Mouse (Mus musculus): Measurements from ENCODE around the gene Crybb3.

GRCm38 (mm10) chr5:113031201-113031754 lies 50.1 kb downstream of the Crybb3 start:
- TF ChIP-seq CTCF (conservative IDR thresholded peaks at IDR 0.05; ENCODE audit: low read length) = no peak
- no peak for TF ChIP-seq NANOG (IDR thresholded peaks at IDR 0.05; ENCODE audit: borderline replicate concordance, low read length)
- TF ChIP-seq POU5F1 (IDR thresholded peaks at IDR 0.05; ENCODE audit: borderline replicate concordance, low read length) = no peak
